Mouse (Mus musculus) G1E-ER4 (cell line): ENCODE data around the gene Cyp2d40. TPM values are rescaled to one million over a fixed set of nuclear protein-coding genes. Genes with fewer than 3 reads are reported as not detected.

ENCODE experiments used
- GATA1 ChIP-seq: IDR thresholded peaks from one replicate; pipeline ENCODE4 v1.8.0; 2012; ENCODE audit warnings: low read length, inconsistent platforms
- polyA plus RNA-seq: library from polyadenylated mRNA; stranded (reverse); fragments of >175 nt; gene quantifications from 2 replicates; pipeline ENCODE4 v1.2.3, GENCODE M21; 2012

Gene Cyp2d40
- not detected in 2 replicates for polyA plus RNA-seq

DNA sequence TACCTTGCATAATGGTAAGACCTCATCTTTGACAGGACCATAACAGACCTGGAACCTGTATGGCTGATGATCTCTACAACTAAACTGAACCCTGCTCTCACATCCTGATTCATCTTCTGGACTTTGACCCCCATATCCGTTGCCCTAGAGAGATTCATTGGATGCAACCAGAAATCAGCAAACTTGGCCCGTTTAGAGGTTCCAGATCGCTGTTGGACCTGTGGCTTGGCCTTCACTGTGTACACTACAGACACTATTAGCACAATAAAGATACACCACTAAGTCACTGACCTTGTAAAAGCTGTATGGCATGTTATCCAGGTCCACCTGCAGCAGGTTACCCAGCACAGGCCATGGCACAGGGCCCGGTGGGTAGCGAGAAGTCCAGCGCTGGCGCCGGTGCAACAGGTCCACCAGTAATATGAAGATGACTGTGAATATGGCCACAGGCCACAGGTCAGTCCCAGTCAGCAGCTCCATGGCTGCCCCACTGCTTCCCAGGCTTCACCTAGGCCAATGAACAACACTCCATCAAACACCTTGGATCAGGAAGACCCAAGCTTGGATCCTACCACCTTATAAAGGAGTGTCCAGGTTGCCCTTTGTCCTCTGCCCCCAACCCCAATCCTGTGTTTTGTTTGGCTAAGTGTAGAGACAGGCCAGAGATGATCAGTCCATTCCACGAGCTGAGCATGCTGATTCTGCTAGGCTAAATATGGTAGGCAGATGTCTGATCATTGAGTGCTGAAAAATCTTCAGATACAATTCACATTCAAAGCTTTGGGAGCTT is at the start of gene Cyp2d40:
Gene Cyp2d40, minus strand, starts transcription at position 553 of the 790 bp plus-strand sequence.
- TF ChIP-seq GATA1 = no peak

DNA sequence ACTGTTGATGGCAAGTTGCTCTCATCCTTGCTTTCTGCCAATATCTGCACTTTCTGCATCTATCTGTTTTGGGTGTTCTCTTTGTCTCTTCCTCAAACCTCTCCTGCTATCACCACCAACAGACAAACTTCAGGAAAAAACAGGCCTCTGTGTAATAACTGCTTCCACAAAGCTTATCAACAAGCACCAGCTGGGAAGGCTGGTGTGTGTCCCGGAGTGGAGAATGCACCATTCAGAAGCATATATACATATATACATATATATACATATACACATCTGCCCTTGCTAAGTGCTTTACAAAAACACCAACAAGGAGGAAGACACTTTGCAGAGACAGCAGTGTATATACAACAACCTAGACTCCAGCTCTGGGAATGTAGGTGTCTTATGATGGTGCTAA is 46.6 kb upstream of the Cyp2d40 start:
- no peak for TF ChIP-seq GATA1

DNA sequence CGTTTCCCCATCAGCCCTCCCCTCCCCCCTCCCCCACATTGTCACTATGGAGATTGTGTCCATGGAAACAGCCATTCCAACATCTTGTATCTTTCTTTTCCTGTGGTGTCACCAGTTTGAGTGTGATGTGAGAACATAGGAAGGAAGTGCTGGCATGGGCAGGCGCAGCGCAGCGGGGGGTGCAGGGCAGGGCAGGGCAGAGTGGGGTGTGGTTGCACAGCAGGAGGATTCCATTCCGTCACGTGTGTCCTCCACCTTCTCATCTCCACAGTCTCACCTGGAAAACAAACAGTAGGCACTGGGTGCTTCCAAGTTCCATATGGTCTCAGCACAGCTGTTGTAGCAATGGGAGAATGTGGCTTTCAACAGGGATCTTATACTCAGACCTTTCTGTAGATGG is 45.5 kb upstream of the Cyp2d40 start:
- no peak for TF ChIP-seq GATA1

DNA sequence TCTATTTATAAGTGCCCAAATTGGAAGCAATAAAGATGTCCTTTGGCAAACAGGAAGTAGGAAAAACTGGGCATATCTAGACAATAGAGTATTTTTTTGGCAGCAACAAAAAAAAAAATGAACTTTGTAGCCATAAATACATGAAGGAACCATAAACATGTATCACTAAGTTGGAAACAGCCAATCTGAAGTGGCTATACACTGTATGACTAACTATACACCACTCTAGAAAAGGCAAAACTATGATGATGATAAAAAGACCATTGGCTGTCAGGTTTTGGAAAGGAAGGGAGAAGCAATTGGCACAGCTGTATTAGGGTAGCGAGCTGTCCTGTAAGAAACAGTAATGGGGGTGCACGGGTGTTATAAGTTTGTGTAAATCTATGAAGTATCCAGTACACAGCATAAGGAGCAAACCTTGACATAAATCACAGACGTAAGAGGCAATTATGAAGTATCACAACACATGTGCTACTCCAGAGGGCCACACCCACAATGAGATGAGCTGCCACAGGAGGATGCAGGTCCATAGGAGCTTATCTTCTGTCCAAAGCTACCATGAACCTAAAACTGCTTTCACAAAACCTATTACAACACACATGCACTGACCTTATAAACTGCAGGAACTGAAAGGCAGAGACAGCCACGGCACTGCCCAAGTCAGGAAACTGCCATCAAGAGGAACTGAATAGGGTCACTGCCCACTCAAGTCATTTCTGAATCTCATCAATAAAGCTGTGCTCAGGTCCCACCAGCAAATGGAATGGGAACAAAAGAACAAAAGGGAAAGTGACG is 43.2 kb upstream of the Cyp2d40 start:
- no peak for TF ChIP-seq GATA1

DNA sequence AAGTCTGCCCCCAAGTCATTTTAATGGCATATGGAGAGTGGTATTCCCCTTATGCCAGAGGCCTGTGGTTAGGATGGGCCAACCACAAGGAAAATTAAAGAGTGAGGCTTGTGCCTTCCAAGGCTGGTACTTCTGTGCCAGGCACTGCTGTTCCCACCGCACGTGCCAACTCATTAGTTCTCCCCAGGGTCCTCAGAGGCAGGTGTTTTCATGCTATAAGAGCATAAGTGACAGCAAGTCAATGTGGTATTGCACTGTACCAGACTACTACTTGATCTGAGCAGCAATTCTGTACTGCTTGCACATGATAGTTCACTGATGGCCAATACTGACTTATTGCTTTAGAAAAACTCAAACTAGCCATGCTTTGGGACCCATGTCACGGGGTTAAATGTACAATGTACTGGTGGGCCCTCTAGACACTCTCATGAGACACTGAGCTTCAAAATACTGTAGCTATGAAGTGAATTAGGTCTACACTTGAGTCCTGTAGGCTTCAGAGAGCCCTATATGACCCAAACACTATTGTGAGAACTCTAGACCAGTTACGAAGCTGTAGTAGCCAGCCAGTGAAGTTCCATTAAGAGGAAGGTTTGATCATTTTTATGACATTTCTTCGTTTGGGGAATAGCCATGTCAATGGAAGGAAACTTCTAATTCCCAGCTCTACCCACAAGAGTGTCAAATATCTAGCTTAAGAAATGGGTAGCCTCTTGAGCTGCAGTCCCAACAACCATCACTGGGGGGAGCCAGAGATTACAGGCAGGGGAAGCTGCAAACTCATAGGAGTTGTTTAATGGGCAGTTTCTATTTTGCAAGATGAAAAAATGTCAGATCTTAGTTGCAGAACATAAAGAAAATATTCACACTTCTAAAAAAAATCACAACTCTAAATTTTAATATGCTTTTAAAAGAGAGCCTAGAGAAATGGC is 41.0 kb upstream of the Cyp2d40 start:
- no peak for TF ChIP-seq GATA1

DNA sequence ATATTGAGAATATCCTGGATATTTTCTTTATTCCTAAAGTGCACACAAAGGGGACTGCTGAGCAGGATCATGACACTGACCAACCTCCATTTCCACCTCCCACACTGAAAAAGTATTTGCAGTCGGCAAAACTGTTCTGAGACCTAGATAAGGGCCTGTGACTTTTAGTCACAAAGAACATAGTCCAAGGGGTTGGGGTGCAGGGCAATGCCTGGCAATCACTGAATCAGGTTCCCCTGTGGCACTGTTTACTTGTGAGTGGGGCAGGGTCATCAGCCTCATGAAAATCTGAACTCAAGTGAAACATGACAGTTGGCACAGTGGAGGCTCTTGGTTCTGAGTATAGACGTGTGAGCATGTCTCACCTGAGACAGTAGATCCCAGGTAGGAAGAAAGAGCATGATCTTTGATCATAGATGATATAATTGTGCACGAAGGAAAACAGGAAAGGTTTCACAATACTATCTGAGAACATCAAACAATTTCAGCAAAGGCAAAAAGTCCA is 32.0 kb upstream of the Cyp2d40 start:
- no peak for TF ChIP-seq GATA1

DNA sequence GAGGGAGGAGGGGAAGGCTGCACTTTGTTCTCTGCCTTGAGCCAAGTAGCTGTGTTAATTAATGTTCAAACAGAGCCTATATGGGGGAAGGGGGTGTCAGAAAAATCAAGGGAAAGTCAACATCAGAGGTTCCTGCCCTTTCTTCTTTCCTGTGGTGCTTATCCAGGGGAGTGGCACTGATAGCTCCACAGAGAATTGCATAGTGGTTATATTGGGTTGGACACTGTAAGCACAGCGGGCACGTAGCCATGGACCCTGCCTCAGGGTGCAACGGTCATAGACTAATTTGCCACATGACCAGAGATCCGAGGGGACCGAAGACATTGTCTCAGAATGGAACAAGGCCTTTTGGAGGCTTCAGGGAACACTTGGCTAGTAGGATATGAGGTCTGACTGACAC is 30.3 kb upstream of the Cyp2d40 start, which contains the start of gene Cyp2d26:
Gene Cyp2d26, minus strand, starts transcription at position 18 of the 400 bp plus-strand sequence.
- no peak for TF ChIP-seq GATA1

DNA sequence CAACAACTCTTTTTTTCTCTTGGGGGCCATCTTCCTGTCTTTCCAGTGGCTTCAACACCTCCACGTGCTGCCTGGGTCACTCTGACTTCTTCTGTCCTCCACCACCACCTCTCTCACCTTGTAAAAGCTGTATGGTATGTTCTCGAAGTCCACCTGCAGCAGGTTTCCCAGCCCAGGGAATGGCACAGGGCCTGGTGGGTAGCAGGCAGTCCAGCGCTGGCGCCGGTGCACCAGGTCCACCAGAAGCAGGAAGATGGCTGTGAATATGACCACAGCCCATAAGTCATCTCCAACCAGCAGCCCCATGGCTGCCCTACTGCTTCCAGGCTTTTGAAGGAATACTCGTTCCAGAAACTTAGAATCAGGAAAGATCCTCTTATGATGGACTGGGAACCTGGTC is 29.9 kb upstream of the Cyp2d40 start:
- TF ChIP-seq GATA1 = no peak

DNA sequence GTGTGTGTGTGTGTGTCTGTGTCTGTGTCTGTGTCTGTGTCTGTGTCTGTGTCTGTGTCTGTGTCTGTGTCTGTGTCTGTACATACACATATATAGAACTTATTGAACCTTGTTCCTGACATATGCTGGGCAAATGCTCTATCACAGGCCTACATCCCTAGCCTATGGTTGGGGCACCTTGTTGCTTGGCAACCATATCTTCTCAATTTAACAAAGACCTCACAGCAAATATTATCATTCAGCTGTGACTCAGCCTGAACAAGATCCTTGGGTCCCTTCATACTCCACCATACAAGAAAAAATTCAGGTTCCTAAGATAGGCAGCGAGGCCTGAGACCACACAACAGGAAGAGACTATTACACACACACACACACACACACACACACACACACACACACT is 29.5 kb upstream of the Cyp2d40 start:
- no peak for TF ChIP-seq GATA1

DNA sequence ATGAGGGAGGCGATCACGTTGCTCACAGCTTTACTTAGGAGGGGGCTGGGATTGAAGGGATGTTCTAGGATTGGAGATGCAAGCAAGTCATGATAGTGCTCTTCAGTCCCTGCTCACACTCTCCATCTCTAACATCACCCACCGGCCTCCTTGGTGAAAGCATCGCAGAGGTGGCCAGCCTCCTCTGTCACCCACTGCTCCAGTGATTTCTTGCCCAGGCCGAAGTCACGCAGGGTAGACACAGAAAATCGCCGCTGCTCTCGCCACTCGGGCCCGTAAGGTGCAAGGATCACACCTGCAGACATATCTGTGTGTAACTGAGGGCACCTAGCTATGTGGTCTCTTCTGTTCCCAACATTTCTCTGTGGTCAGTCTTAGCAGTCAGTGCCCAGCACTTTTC is 28.6 kb upstream of the Cyp2d40 start:
- no peak for TF ChIP-seq GATA1

DNA sequence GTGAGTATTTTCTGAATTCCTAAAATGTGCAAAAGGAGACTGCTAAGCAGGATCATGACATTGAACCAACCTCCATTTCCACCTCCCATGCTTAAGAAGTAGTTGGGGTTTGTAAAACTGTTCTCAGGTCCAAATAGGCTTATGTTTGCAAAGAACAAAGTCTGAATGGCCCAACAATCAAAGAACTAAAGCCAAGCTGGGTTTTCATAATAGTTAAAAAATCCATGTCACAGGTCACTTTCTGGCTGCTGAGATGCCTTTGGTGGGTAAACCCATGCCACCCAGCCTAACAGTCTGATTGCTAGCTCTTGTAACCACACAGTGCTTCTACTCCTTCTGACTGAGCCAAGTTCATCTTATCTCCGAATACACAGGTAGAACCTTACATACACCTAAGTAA is 20.6 kb upstream of the Cyp2d40 start:
- no peak for TF ChIP-seq GATA1

DNA sequence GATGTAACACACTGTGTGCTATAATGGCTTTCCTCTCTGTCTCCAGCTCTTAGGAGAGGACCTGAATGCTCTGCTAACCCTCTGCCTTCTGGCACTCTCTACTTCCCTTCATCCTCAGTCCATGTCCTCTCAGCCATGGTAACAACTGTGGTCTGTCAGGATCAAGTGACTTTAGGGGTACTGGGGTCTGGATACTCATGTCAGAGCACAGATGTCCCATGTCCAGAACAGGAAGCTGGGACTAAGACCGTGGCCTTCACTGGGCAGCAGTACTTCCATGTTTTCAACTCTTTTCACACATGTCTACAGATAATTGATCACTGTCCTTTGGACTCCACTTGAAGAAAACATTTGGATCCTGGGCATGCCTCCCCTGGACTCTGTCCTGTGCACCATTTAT is 19.8 kb upstream of the Cyp2d40 start:
- no peak for TF ChIP-seq GATA1

DNA sequence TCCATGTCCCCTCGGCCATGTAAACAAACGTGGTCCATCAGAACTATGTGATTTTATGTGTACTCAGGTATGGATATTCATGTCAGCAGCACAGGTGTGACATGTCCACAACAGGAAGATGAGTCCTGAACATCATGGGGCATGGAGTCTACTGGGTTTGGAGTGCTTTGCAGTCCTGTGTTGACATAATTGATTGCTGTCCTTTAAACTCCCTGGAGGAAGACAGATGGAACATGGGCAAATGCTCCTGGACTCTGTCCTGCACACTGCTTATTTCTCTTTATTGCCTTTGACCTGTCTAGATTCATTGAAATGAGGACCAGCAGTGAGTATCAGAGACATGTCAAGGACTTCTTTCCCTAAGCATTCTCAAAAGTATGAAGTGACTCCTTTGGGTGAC is 2.0 kb upstream of the Cyp2d40 start:
- TF ChIP-seq GATA1 = no peak

DNA sequence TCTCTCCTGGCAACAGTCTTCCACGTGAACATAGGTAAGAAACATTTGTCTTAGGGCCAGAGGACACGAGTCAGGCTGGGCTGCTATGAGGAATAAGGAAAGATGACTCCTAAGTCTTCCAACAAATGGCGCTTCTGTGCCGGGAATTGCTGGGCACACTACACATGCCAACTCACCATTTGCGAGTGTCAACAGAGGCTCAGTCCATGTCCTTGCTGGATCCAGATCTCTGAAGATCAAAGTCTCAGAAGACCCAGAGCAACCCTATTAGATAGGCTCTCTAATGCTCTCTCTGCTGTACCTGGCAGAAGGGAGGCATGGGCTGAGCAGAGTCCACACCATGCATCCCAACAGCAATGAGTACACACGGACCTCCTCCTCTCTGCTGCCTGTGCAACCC is 898 bp upstream of the Cyp2d40 start:
- TF ChIP-seq GATA1 = no peak

DNA sequence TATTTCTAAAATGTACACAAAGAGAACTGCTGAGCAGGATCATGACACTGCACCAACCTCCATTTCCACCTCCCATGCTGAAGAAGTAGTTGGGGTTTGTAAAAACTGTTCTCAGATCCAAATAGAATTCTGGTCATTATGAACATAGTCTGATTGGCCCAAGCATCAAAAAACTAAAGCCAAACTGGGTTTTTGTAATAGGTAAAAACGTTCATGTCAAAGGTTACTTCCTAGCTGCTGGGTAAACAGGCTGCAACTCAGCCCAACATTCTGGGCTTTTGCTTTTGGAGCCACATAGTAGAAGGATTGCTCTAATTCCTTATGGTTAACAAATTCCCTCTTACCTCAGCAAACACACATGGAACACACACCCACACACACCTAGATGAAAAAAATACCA is 15.8 kb downstream of the Cyp2d40 start:
- TF ChIP-seq GATA1 = no peak

DNA sequence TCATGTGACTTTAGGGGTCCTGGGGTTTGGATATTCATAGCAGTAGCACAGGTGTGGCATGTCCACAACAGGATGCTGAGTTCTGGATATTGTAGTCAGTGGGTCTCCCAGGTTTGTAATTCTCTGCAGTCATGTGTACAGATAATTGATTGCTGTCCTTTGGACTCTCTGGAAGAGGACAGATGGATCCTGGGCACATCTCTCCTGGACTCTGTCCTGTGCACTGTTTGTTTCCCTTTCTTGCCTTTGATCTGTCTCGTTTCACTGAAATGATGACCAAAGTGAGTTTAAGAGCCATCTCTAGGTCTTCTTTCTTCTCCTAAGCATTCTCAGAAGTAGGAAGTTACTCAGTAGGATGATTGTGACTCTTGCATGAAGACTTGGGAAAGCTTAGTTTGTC is 16.5 kb downstream of the Cyp2d40 start:
- no peak for TF ChIP-seq GATA1

Other genes with a start within 250 kb of the Cyp2d40 start
- not detected in 2 replicates for gene Cyp2d12, start 209.1 kb downstream of the Cyp2d40 start, polyA plus RNA-seq
- gene Cyp2d34, start 143.2 kb downstream of the Cyp2d40 start, polyA plus RNA-seq = not detected in 2 replicates
- not detected in 2 replicates for gene Cyp2d26, start 30.1 kb upstream of the Cyp2d40 start, polyA plus RNA-seq
- 23.2 and 23.5 TPM in 2 replicates for gene Tcf20, start 223.7 kb upstream of the Cyp2d40 start, polyA plus RNA-seq